Mouse (Mus musculus) E14TG2a.4 (cell line): ENCODE data around the gene Ccdc171.

Experiments used
- CTCF ChIP-seq: conservative IDR thresholded peaks from 2 replicates; pipeline ENCODE4 v1.5.1; 2014; ENCODE audit warnings: low read length
- NANOG ChIP-seq: IDR thresholded peaks from 2 replicates; pipeline ENCODE4 v1.6.1; 2014; ENCODE audit warnings: borderline replicate concordance, low read length, mixed read lengths
- POU5F1 ChIP-seq: IDR thresholded peaks from 2 replicates; pipeline ENCODE4 v1.6.1; 2014; ENCODE audit warnings: low read length, borderline replicate concordance

DNA sequence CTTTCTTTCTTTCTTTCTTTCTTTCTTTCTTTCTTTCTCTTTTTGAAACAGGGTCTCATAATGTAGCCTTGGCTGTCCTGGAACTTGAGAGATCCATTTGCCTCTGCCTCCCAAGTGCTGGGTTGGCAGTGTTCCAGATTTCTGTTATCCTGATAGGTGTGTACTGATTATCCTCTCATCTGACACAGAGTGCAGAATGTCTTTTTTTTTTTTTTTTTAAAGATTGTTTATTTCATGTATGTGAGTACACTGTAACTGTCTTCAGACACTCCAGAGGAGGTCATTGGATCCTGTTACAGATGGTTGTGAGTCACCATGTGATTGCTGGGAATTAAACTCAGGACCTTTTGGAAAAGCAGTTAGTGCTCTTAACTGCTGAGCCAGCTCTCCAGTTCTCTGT lies 5.5 kb upstream of the Ccdc171 start:
- no peak for TF ChIP-seq CTCF
- TF ChIP-seq POU5F1, result no peak
- TF ChIP-seq NANOG, result no peak
